Mouse (Mus musculus): Measurements from ENCODE around the gene Csf3r. TPM values are rescaled to one million over a fixed set of nuclear protein-coding genes. Genes with fewer than 3 reads are reported as not detected.

Csf3r gene
- polyA plus RNA-seq, 1 experiment from 2014 or later: 0.58 TPM

GRCm38 (mm10) chr4:126058997-126059362, 34.6 kb downstream of the Csf3r start:
- no peaks in the 10 kb centered on the region for H3K27me3 ChIP-seq (ENCODE audit: low read depth, poor library complexity, severe bottlenecking)
- no peaks in the 10 kb centered on the region for H3K9me3 ChIP-seq (replicated peaks)
- peaks cover 27% of the 10 kb centered on the region for H3K36me3 ChIP-seq
- 49% methylated on average over 9 of the region's 9 CpGs for WGBS
- H3K4me3 ChIP-seq: peak overlapping the region; percentile 83
- peaks cover 18% of the 10 kb centered on the region for H3K4me1 ChIP-seq
- peak overlapping the region; percentile 81 for H3K27ac ChIP-seq
- DNase-seq (ENCODE audit: low spot score): no peak

DNA sequence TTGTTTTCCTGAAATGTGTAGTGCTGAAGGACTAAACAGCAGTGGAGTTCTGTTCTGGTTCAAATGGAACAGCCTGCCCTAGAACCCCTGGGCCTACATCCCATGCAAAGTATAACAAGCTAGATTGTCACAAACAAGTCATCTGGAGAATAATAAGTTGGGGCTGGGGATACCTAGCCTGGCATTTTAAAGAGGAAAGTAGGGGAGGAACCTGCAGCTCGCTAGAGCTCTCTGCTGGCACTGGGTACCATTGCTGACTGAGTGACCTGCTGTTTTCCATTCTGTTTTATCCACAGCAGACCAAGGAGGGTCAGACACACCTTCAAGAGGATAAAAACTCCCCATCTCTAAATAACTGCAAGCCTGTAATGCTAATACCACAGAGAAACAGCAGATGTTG, 38.5 kb downstream of the Csf3r start:
- no peak for DNase-seq (ENCODE audit: low spot score)

GRCm38 (mm10) chr4:126065241-126065640, 40.9 kb downstream of the Csf3r start:
- no peaks in the 10 kb centered on the region for H3K36me3 ChIP-seq
- H3K9me3 ChIP-seq (replicated peaks): no peaks in the 10 kb centered on the region
- whole genome bisulfite sequencing: 93% methylated on average over 7 of the region's 7 CpGs
- H3K27ac ChIP-seq: no peak overlapping the region
- no peaks in the 10 kb centered on the region for H3K27me3 ChIP-seq (ENCODE audit: low read depth, poor library complexity, severe bottlenecking)
- no peak for DNase-seq (ENCODE audit: low spot score)
- H3K4me3 ChIP-seq: no peak overlapping the region
- no peaks in the 10 kb centered on the region for H3K4me1 ChIP-seq

More for the DNA sequence above, 38.5 kb downstream of the Csf3r start:
- peaks cover 10% of the 10 kb centered on the region for H3K4me1 ChIP-seq
- H3K27me3 ChIP-seq (ENCODE audit: low read depth, poor library complexity, severe bottlenecking): no peaks in the 10 kb centered on the region
- no peak overlapping the region for H3K4me3 ChIP-seq
- no peaks in the 10 kb centered on the region for H3K9me3 ChIP-seq (replicated peaks)
- WGBS: 48% methylated on average over 1 of the region's 1 CpGs
- H3K36me3 ChIP-seq: no peaks in the 10 kb centered on the region
- no peak overlapping the region for H3K27ac ChIP-seq

DNA sequence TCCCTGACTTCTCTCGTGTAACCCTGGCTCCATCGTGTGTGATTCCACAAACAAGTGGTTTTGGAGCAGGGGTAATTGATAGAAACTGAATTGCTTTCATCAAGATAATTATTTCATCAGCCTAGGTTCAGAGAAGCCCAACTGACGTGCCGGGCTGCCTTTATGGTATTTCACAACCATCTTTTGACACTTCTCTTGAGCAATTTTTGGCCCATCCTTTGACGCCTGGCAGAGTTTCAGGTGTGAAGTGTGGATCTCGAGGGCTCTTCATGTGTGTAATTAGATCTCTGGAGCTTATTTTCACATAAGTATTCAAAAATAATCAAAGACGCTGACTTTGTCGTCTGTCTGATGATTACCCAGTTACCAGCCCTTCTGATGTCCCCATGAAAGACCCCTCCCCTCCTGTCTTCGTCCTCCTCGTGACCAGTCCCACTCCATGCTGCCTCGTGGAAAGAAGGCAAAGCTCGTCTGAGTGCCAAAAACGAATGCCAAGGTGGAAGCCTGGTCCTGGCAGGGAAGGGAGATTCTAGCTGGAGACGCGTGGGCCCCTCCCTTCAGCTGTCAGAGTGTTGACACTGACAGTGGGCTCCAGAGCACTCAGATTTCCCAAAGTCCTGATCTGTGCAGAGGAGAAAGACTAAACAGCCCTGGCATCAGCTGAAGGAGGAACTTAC, 43.2 kb downstream of the Csf3r start:
- 72% methylated on average over 15 of the region's 15 CpGs for WGBS

GRCm38 (mm10) chr4:126068842-126069241, 44.5 kb downstream of the Csf3r start:
- Histone ChIP-seq H3K4me1 (no peaks in the 10 kb centered on the region), H3K4me3 (no peak overlapping the region), H3K36me3 (no peaks in the 10 kb centered on the region), H3K27me3 (ENCODE audit: low read depth, poor library complexity, severe bottlenecking) (no peaks in the 10 kb centered on the region), H3K9me3 (replicated peaks) (no peaks in the 10 kb centered on the region), H3K27ac (no peak overlapping the region)
- WGBS: 85% methylated on average over 6 of the region's 6 CpGs
- no peak for DNase-seq (ENCODE audit: low spot score)

More for the DNA sequence above, 43.2 kb downstream of the Csf3r start:
- no peaks in the 10 kb centered on the region for H3K9me3 ChIP-seq (replicated peaks)
- H3K27ac ChIP-seq: no peak overlapping the region
- no peak for DNase-seq (ENCODE audit: low spot score)
- no peak overlapping the region for H3K4me3 ChIP-seq
- H3K27me3 ChIP-seq (ENCODE audit: low read depth, poor library complexity, severe bottlenecking): no peaks in the 10 kb centered on the region
- no peaks in the 10 kb centered on the region for H3K36me3 ChIP-seq
- no peaks in the 10 kb centered on the region for H3K4me1 ChIP-seq

GRCm38 (mm10) chr4:126077833-126078232, 53.5 kb downstream of the Csf3r start:
- Histone ChIP-seq H3K27me3 (ENCODE audit: low read depth, poor library complexity, severe bottlenecking) (no peaks in the 10 kb centered on the region), H3K9me3 (replicated peaks) (no peaks in the 10 kb centered on the region), H3K4me3 (no peak overlapping the region), H3K27ac (no peak overlapping the region), H3K36me3 (peaks cover 6% of the 10 kb centered on the region; the same call in 1 of the 2 replicates), H3K4me1 (no peaks in the 10 kb centered on the region; the same call in 1 of the 2 replicates)
- DNase-seq (ENCODE audit: low spot score): no peak
- WGBS: 80% methylated on average over 6 of the region's 6 CpGs

DNA sequence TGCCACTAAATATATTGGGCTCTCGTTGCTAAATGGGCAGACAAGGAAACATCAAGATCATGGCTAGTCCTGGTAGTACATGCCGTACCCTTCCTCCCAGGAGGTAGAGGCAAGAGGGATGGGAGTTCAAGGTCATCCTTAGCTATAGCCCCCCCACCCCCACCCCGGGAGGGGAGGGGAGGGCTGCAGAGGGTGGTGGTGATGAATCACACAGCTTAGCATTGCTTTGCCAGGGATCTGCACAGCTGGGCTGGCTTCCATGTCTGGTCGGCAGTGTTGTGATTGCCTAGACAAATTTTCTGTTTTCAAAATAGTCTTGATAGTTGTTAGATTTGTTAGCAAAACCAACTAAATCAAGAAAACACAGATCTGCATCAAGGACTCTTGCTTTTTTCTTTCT, 54.9 kb downstream of the Csf3r start:
- Histone ChIP-seq H3K27me3 (ENCODE audit: low read depth, poor library complexity, severe bottlenecking) (no peaks in the 10 kb centered on the region), H3K9me3 (replicated peaks) (no peaks in the 10 kb centered on the region), H3K36me3 (peaks cover 6% of the 10 kb centered on the region; the same call in 1 of the 2 replicates), H3K4me1 (no peaks in the 10 kb centered on the region; the same call in 1 of the 2 replicates), H3K27ac (no peak overlapping the region), H3K4me3 (no peak overlapping the region)
- no peak for DNase-seq (ENCODE audit: low spot score)
- 85% methylated on average over 4 of the region's 4 CpGs for WGBS

DNA sequence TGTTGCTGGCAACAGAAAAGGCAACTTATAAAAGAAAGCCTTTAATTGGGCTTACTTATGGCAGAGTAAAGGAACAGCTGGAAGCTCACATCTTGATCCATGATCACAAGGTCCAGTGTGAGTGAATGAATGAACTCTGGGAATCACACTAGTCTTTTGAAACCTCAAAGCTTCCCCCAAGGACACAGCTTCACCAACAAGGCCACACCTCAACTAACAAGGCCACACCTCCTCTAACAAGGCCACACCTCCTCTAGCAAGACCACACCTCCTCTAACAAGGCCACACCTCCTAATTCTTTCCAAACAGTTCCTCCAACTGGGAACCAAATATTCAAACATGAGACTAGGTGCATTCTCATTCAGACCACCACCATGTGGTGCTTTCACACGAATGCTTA, 57.3 kb downstream of the Csf3r start:
- Histone ChIP-seq H3K4me3 (no peak overlapping the region), H3K9me3 (replicated peaks) (no peaks in the 10 kb centered on the region), H3K27ac (no peak overlapping the region), H3K36me3 (peaks cover 6% of the 10 kb centered on the region; the same call in 1 of the 2 replicates), H3K4me1 (peaks cover 5% of the 10 kb centered on the region), H3K27me3 (ENCODE audit: low read depth, poor library complexity, severe bottlenecking) (no peaks in the 10 kb centered on the region)
- WGBS: 86% methylated on average over 1 of the region's 1 CpGs
- DNase-seq (ENCODE audit: low spot score): no peak

DNA sequence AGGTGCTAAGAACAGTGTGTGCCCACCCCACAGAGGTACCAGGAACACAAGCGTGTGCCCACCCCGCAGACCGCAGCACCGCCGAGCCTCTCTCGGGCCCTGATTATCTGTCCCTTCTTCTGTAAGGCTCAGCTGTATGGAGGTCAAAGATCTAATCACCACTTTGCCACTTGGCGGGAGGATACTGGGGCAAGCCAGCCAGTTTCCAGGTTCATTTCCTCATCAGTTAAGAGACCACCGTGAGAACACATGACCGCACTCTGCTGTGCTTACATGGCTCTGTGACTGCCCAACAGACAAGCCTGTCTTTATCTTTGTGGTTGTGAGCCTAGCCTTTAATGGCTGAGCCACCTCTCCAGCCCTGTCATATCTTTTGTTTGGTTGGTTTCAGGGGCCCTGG, 58.7 kb downstream of the Csf3r start:
- no peak overlapping the region for H3K27ac ChIP-seq
- WGBS: 93% methylated on average over 9 of the region's 9 CpGs
- no peak for DNase-seq (ENCODE audit: low spot score)
- peaks cover 5% of the 10 kb centered on the region for H3K4me1 ChIP-seq
- no peak overlapping the region for H3K4me3 ChIP-seq
- no peaks in the 10 kb centered on the region for H3K27me3 ChIP-seq (ENCODE audit: low read depth, poor library complexity, severe bottlenecking)
- H3K9me3 ChIP-seq (replicated peaks): no peaks in the 10 kb centered on the region
- H3K36me3 ChIP-seq: peaks cover 6% of the 10 kb centered on the region; the same call in 1 of the 2 replicates

- WGBS: 66% methylated on average over 8 of the region's 8 CpGs
- Histone ChIP-seq H3K4me3 (no peak overlapping the region), H3K27me3 (ENCODE audit: low read depth, poor library complexity, severe bottlenecking) (no peaks in the 10 kb centered on the region), H3K27ac (no peak overlapping the region), H3K36me3 (peaks cover 6% of the 10 kb centered on the region; the same call in 1 of the 2 replicates), H3K4me1 (peaks cover 5% of the 10 kb centered on the region), H3K9me3 (replicated peaks) (no peaks in the 10 kb centered on the region)
- no peak for DNase-seq (ENCODE audit: low spot score)
Measured at GRCm38 (mm10) chr4:126084382-126084781, 60.0 kb downstream of the Csf3r start.

- DNase-seq (ENCODE audit: low spot score): peak; percentile 88
- Histone ChIP-seq H3K9me3 (replicated peaks) (no peaks in the 10 kb centered on the region), H3K4me1 (peaks cover 14% of the 10 kb centered on the region), H3K27ac (no peak overlapping the region), H3K4me3 (no peak overlapping the region), H3K27me3 (ENCODE audit: low read depth, poor library complexity, severe bottlenecking) (no peaks in the 10 kb centered on the region), H3K36me3 (peaks cover 6% of the 10 kb centered on the region; the same call in 1 of the 2 replicates)
- WGBS: 35% methylated on average over 7 of the region's 7 CpGs
Measured at GRCm38 (mm10) chr4:126085996-126086576, 61.7 kb downstream of the Csf3r start.

DNA sequence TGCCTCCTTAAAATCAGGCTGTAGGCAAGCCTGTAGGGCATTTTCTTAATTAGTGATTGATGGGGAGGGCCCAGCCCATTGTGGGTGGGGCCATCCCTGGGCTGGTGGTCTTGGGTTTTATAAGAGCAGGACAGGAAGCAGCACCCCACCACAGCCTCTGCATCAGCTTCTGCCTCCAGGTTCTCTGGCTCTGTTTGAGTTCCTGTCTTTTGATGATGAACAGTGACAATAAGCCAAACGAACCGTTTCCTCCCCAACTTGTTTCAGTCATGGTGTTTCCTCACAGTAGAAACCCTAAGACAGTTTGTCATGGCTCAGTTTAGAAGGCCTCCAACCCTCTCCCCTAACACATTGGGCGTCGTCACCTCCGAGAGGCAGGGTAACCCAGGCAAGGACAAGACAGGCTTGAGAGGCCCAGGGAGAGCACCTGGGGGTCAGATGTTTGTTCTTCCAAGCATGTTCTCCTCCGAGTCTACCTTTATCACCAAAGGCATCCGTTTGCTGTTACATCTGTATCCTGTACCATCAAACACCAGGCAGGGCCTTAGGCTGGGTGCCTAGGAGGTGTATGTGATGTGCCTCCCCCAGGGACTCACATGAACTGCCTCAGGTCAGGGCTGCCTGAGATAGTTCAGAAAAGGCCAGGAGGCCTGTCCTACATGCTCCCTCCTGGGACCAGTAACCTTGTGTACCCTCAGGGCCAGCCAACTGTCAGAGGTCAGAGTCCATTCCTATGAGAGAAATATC, 65.9 kb downstream of the Csf3r start:
- Histone ChIP-seq H3K4me1 (peaks cover 14% of the 10 kb centered on the region), H3K27ac (peak overlapping the region; percentile 26; the same call in 1 of the 2 replicates)
- DNase-seq (ENCODE audit: low spot score): no peak

GRCm38 (mm10) chr4:126090848-126091124, 66.4 kb downstream of the Csf3r start:
- no peaks in the 10 kb centered on the region for H3K27me3 ChIP-seq (ENCODE audit: low read depth, poor library complexity, severe bottlenecking)
- 83% methylated on average over 4 of the region's 4 CpGs for WGBS
- H3K4me1 ChIP-seq: peaks cover 14% of the 10 kb centered on the region
- no peaks in the 10 kb centered on the region; the same call in 1 of the 2 replicates for H3K36me3 ChIP-seq
- DNase-seq (ENCODE audit: low spot score): no peak
- H3K9me3 ChIP-seq (replicated peaks): no peaks in the 10 kb centered on the region
- no peak overlapping the region for H3K4me3 ChIP-seq
- peak overlapping the region; percentile 26; the same call in 1 of the 2 replicates for H3K27ac ChIP-seq

More for the DNA sequence above, 65.9 kb downstream of the Csf3r start:
- 71% methylated on average over 7 of the region's 7 CpGs for WGBS
- no peak overlapping the region for H3K4me3 ChIP-seq
- H3K36me3 ChIP-seq: no peaks in the 10 kb centered on the region; the same call in 1 of the 2 replicates
- no peaks in the 10 kb centered on the region for H3K27me3 ChIP-seq (ENCODE audit: low read depth, poor library complexity, severe bottlenecking)
- no peaks in the 10 kb centered on the region for H3K9me3 ChIP-seq (replicated peaks)
